Mouse (Mus musculus) hindlimb bud, embryonic 11.5 days (tissue): ENCODE data around the gene Ccdc18.
A peak's percentile ranks its signal among the peaks of the same experiment; 100 is the strongest.
"Not testable (repeated sequence)": the region's sequence is repeated elsewhere in the genome, so short reads cannot be mapped to it uniquely, and the experiment has no call there.

ENCODE experiments used
- DNase-seq: peaks from one replicate; pipeline ENCODE4 v3.0.0-alpha.2; 2012; ENCODE audit warnings: low read depth, low spot score; ENCODE audit errors: extremely low spot score

The Ccdc18 gene

DNA sequence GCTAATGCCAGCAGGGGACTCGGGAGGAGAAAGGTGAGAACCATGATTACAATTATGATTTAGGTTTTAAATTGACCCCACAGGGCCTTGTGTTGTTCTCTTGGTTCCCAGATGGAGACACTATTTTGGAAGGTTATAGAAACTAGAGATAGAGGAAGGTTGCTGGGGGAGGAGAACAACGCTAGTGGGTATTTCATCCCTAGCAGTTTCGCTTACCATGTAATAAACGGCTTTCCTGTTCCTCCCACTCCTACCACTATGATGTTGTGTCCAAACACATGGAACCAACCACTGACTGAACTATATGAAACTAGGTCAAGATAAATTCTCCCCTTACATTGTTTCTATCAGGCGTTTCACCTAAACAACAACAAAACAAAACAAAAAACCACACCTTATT, 122.6 kb downstream of the Ccdc18 start:
- no peak for DNase-seq

DNA sequence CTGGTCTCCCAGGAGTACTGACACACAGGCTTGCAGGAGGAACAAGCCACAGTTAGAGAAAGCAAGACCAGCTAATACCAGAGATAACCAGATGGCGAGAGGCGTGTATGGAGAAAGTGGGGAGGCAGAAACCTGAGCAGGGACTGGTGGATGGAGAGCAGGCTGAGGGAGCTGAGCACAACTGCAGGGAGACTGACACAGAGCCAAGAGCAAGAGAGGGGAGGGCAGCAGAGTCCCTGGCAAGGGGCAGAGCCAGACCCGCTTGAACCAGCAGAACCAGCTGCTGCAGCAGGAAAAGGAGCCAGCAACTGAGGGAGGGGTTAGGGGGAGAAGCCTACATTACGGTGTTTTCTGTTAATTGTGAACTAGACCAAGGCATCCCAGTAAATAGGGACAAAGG, 130.0 kb downstream of the Ccdc18 start:
- DNase-seq, result no peak

DNA sequence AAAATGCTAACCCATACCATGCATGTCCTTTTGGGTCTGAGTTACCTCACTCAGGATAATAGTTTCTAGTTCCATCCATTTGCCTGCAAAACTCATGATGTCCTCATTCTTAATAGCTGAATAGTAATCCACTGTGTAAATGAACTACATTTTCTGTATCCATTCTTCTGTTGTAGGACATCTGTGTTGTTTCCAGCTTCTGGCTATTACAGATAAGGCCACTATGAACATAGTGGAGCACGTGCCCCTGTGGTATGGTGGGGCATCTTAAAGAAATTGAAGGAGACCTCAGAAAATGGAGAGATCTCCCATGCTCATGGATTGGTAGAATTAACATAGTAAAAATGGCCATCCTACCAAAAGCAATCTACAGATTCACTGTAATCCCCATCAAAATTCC, 131.1 kb downstream of the Ccdc18 start:
- DNase-seq, result not testable (repeated sequence)

DNA sequence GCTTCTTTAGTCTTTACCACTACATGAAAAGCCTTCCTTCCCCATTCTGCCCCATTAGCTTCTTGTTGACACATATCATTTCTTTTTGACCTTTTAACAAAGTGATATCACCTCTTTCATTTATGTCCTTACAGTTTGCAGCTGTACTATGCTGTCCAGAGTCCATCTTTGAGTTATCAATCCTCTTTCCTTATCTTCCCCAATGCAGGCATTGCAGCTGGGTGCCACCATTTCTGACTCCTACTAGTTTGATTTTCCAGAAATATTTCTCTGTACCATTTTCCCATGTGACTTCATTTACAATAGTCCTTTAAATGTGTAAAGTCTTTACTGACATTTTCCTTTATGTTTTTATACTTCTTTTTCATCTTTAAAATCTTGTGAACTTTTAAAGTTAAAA, 134.3 kb downstream of the Ccdc18 start:
- no peak for DNase-seq

DNA sequence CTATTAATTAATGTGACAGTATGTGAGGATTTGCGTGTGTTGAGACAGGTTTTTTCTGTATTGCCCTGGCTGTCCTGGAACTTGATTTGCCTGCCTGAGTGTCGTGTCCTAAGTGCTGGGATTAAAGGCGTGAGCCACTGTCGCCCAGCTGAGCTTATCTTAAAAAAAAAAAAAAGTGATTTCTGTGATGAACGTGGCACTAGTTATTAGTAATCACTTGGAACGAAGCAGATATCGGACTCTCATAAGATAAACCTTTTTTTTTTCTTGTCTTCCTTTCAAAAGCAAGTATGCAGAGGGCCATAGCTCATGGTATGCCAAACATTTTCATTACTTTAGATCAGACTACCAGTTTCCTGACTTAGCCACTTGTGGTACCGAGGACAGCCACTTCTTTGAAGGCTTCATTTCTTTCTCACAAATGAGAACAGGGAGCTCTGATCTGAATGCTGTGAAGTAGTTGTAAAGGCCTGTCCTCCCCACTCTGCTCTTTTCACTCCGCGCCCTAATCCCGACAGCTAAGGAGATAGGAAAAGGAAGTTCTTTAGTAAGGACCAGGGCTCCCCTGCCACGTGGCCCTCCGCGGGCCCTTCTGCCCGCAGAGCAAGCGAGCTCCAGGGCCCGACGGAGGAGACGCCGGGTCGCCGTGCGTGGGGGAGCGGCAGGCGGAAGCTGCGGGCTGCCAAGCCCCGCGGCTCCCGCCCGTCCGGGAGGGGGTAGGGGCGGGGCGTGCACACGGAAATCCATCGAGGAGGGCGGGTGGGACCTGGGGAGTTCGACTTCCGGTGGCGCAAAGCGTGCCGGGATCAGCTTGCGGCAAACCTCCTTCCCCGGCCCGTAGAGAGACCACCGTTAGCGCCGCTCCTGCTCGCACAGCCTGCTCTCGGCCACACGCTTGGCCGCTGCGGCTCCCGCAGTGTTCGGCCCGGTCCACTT, 135.7 kb downstream of the Ccdc18 start, which contains the start of gene Dr1:
Gene Dr1, plus strand, starts transcription at position 771 of the 936 bp plus-strand sequence.
- DNase-seq, result peak; percentile 49

DNA sequence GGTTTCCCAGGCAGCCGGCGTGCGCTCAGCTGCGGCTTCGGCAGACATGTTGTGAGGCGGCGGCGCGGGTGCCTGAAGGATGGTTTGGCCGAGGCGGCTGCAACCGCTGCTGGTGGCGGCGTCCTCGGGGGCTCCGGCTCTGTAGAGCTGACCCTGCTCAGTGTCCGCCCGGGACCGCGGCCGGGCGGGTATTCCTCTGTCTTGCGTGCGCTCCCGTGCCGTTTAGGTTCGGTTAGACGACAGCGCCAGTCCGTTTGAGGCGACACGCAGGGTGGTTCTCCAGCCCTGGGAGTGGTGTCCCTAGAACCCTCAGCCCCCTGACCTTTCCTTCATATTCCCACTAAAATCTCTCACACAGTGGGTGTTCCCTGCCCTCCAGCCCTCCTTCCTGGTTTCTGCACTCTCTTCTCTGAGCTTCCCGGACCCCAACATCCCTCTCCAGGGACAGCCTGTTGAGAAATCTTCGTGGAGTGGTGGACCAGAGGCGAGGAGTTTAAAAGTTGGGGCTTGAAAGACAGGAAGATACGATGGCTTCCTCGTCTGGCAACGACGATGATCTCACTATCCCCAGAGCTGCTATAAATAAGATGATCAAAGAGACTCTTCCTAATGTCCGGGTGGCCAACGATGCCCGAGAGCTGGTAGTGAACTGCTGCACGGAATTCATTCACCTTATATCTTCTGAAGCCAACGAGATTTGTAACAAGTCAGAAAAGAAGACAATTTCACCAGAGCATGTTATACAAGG, 136.6 kb downstream of the Ccdc18 start:
- DNase-seq, result no peak

DNA sequence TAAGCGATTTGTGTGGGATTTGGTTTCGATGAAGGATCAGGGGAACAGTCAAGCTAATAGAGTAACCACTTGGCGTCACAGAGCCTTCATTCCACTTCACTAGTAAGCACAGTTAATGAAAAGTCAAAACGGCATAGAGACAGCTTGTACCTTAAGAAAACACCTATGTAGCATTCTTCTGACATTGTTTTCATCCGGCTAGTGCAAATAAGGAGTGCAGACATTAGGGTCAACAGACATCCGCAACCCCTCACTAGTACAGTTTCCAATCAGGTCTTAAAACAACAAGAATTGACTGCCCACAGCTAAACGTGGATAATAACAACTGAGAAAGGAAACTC, 137.1 kb downstream of the Ccdc18 start:
- no peak for DNase-seq

DNA sequence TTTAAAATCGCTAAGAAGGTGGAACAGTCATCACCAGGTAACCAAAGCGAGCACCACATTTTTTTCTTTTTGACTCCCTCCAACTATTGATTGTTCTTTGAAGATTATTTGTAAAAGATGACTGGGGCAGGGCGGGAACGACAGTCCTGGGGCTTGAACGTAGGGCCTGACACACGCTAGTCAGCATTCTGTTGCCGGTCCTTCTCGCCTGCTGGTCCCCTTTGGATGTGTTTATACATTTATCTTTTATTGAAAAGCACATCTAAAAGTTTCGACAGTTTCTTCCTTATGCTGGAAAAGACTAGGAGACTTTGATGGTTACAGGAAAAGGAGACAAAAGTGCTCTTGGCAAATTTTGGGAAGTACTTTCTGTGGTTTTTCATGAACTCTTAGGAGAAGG, 137.7 kb downstream of the Ccdc18 start:
- DNase-seq, result no peak

DNA sequence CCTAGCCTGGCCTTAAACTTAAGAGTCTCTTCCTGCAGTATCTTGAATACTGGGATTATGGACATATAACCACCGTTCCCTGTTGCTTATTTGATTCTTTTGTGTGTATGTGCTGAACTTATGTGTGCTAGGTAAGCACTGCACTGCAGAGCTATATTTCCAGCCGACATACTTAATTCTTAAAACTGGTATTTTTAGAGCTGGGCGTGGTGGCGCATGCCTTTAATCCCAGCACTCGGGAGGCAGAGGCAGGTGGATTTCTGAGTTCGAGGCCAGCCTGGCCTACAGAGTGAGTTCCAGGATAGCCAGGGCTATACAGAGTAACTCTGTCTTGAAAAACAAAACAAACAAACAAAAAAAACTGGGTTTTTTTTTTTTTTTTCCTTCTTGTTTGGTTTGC, 138.7 kb downstream of the Ccdc18 start:
- DNase-seq, result not testable (repeated sequence)
